Mouse (Mus musculus): ENCODE data around the gene Gm9837.

Gm9837 gene

DNA sequence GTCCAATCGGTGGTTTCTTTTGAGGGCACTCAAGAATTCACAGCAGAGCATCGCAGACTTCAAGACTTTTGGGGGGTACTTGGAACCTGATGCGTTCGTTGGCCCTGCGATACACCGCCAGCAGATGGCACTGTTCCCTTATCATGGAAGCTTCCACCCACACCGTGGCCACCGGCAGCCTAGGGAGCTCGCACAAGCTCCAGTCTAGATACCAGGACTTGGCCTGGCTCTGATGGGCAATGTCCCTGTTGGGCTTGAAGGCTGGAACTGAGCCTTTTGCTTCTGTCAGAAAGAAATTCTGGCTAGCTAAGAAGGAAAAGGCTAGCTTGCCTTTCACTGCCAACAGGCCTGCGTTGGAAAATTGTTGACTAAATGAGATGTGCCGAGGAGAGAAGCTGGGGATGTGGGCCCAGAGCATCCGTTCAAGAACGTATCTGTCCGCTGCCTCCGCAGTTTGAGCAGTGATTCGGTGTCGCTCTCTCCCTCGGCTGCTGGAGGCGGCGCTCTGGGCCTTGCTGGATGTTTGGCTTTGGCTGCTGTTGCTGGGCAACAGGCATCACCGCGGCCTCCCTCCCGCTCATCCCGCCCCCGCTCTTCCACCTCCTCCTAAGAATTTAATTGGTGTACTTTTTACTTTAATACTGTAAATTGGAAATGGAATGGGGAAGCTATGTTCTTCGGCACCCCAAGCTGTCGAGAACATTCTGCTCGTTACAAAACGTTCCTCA is at the start of gene Gm9837:
Gene Gm9837, minus strand, starts transcription at position 512 of the 728 bp plus-strand sequence.
- CTCF ChIA-PET, result interaction anchor here (0.5 to 2.3 kb wide), 60 partner anchors 9 to 1783 kb away, joined by 3 to 41 read pairs (median 4); partner anchors contain the start of genes Gm10447 (in 3 of the 4), Gm9945 (in 3 of the 4), Shroom1 (in 3 of the 4) and Sowaha (in 3 of the 4)
- POLR2A ChIA-PET, result interaction anchor here in 3 of 4 experiments (0.5 to 1.7 kb wide), 12 partner anchors 8 to 266 kb away, joined by 3 to 11 read pairs (median 3); partner anchors contain the start of genes Gm9945 (in 2 of the 3), Gm10447 (in 1 of the 3), Rad50 (in 1 of the 3) and Shroom1 (in 1 of the 3)

DNA sequence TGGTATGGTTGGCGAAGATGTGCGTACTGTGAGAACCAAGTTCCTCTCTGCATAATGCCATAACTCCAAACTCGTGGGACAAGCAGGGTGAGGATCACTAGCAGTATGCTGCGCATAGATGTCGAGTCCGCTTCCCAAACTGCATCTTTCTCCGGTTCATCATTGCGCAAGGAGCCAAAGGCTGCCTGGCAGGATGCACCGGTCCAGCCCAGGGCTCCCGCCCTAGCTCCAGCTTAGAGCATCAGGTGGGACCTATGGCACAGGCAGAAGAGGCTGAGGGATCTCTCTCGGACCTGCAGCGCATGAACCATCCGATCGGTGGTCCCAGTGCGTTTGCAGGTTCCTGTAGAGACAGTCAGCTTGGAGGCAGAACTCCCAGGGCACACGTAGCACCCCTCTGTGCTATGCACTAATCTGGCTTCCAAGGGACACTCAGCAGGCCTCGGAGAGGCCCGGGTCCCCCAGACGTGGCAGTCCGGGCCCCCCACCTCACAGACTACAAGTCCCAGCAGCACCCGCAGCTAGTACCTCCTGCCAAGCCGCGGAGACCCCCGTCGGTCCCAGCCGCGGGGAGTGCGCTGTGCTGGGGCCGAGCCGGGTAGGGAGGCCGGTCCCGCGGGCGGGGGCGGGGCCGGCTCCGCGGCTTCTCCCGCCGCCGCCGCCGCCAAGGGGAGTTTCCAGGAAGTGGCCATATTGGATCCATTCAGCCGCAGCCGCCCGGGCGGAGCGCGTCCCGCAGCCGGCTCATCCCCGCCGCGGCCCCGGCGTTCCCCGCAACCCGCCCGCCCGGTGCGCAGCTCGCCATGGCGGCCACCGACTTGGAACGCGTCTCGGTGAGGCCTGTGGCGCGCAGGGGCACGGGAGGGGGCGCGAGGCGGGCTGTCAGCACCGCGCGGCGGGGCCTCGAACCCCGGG is 49.2 kb upstream of the Gm9837 start, which contains the start of gene Sept8:
Gene Sept8, plus strand, starts transcription at position 51 of the 915 bp plus-strand sequence.
- POLR2A ChIA-PET, result interaction anchor here (0.6 to 4.0 kb wide), 15 partner anchors 10 to 494 kb away, joined by 3 to 27 read pairs (median 4); partner anchors contain the start of genes Gdf9 (in 1 of the 4), Rad50 (in 1 of the 4) and Uqcrq (in 1 of the 4)
- CTCF ChIA-PET, result interaction anchor here (0.5 to 1.6 kb wide), 9 partner anchors 11 to 219 kb away, joined by 3 to 8 read pairs (median 4); partner anchors contain the start of gene Gm9837 (in 1 of the 4)

- POLR2A ChIA-PET, result interaction anchor here in 2 of 4 experiments (0.9 to 4.0 kb wide), 7 partner anchors 10 to 188 kb away, joined by 3 to 27 read pairs (median 4); partner anchors contain the start of genes Gdf9 (in 1 of the 2), Rad50 (in 1 of the 2) and Uqcrq (in 1 of the 2)
- CTCF ChIA-PET, result interaction anchor here in 3 of 4 experiments (0.6 to 1.6 kb wide), 3 partner anchors 49 to 218 kb away, joined by 3 to 4 read pairs (median 3); partner anchors contain the start of gene Gm9837 (in 1 of the 3)
Measured at GRCm38 (mm10) chr11:53518759-53519158, 48.5 kb upstream of the Gm9837 start.

DNA sequence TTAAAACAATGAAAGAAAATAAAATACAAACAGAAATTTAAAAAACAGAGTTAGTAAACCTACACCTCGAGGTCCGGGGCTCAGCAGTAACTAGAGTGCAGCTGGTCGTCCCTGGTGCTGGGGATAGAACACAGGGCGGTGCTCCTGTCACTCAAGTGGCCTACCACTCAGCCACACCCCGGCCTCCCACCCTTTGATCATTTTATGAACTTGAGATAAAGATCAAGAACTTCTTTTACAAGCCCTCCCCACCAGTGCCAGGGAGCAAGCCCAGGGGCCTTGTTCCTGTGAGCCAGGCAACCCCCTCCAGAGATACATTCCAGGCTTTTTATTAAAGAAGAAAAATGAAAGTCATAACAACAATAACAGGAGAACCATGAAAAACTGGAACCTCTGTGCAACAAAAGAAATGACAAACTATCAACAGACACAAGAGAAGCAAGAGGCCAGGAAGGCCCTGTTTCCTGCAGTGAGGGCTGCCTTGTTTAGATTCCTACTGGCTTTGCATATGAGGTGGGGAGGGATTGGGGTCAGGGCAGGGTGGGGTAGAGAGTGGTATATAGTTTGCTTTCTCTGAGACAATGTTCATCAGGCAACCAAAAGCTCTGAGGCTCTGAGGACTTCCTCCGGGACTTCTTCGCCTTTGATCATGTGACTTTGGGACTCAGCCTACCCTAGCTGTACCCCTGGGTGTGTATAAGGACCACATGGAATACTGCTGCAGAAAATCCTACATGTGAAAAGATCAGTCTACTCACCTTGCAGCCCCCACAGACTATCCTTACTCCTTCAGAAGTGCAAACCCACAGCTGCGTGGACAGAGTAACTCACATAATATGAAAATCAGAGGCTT is 46.7 kb upstream of the Gm9837 start:
- CTCF ChIA-PET, result interaction anchor here in 2 of 4 experiments (0.6 kb wide), 2 partner anchors 25 to 88 kb away, joined by 4 to 6 read pairs; no protein-coding TSS in a partner anchor
- POLR2A ChIA-PET, result interaction anchor here in 1 of 4 experiments (0.6 to 1.6 kb wide), 2 partner anchors 9 to 49 kb away, joined by 3 to 5 read pairs; no protein-coding TSS in a partner anchor

GRCm38 (mm10) chr11:53510351-53510750 is 40.1 kb upstream of the Gm9837 start:
- CTCF ChIA-PET, result interaction anchor here in 1 of 4 experiments (0.6 kb wide), 2 partner anchors 13 to 1938 kb away, joined by 3 to 4 read pairs; no protein-coding TSS in a partner anchor

GRCm38 (mm10) chr11:53508591-53508990 is 38.3 kb upstream of the Gm9837 start:
- ChIA-PET POLR2A (interaction anchor here (0.6 to 3.4 kb wide), 19 partner anchors 8 to 1890 kb away, joined by 3 to 27 read pairs (median 4); partner anchors contain the start of genes Gm9945 (in 2 of the 4), Sept8 (in 2 of the 4), Sowaha (in 2 of the 4) and Gdf9 (in 1 of the 4)), CTCF (interaction anchor here (0.6 to 2.0 kb wide), 8 partner anchors 11 to 476 kb away, joined by 3 to 6 read pairs (median 3); partner anchors contain the start of gene Sept8 (in 1 of the 4))

More at GRCm38 (mm10) chr11:53510351-53510750, 40.1 kb upstream of the Gm9837 start:
- POLR2A ChIA-PET, result no interaction called here

- ChIA-PET CTCF (interaction anchor here in 3 of 4 experiments (0.6 to 2.0 kb wide), 7 partner anchors 11 to 476 kb away, joined by 3 to 6 read pairs (median 3); no protein-coding TSS in a partner anchor), POLR2A (interaction anchor here (0.6 to 3.4 kb wide), 20 partner anchors 8 to 208 kb away, joined by 3 to 27 read pairs (median 4); partner anchors contain the start of genes Gm9945 (in 2 of the 4), Sept8 (in 2 of the 4), Sowaha (in 2 of the 4) and Gdf9 (in 1 of the 4))
Measured at GRCm38 (mm10) chr11:53508152-53508551, 37.9 kb upstream of the Gm9837 start.

- ChIA-PET CTCF (interaction anchor here in 1 of 4 experiments (1.5 to 2.0 kb wide), 2 partner anchors 41 to 83 kb away, joined by 4 to 6 read pairs; no protein-coding TSS in a partner anchor), POLR2A (interaction anchor here in 2 of 4 experiments (0.7 to 3.4 kb wide), 15 partner anchors 9 to 1166 kb away, joined by 3 to 27 read pairs (median 3); partner anchors contain the start of genes Sept8 (in 2 of the 2), Gdf9 (in 1 of the 2), Gm9945 (in 1 of the 2) and Hspa4 (in 1 of the 2))
Measured at GRCm38 (mm10) chr11:53507098-53507805, 37.0 kb upstream of the Gm9837 start.

DNA sequence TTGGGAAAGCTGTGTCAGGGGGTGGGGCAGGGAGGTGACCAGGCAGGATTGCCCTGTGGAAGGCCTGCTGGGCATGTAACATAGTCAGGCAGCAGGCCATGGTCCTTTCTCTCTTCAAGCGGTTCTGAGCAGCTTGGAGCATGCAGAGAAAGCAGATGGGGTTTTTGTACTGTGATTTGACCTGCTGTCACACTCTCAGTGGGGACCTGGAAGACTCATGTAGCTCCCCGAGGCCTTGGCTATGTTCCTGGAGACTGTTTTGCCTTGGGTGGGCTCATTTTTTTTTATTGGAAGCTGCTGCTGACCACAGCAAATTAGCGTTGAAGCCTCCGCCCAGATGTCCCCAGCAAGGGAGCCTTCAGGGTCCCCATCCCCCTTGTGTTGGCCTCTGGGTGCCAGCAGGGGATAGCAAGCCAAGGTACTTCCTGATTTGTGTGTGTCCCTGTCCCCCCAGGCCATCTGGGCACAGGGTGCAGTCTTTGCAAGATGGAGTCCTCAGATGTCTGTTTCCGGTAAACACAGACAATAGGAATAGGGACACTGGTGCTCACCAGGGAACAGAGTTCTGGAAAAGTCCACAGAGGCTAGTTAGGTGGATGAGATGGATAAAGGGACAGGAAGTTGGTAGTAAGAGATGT is 34.9 kb upstream of the Gm9837 start:
- CTCF ChIA-PET, result interaction anchor here in 3 of 4 experiments (0.6 to 1.5 kb wide), 3 partner anchors 19 to 445 kb away, joined by 3 to 4 read pairs (median 3); no protein-coding TSS in a partner anchor
- POLR2A ChIA-PET, result interaction anchor here in 1 of 4 experiments (1.0 to 1.6 kb wide), 2 partner anchors 10 to 16 kb away, joined by 4 to 6 read pairs; no protein-coding TSS in a partner anchor

- ChIA-PET CTCF (interaction anchor here in 1 of 4 experiments (1.5 kb wide), 1 partner anchor 85 kb away, joined by 4 read pairs; no protein-coding TSS in a partner anchor), POLR2A (interaction anchor here in 1 of 4 experiments (1.0 to 1.6 kb wide), 2 partner anchors 9 to 16 kb away, joined by 4 to 6 read pairs; no protein-coding TSS in a partner anchor)
Measured at GRCm38 (mm10) chr11:53504376-53504775, 34.1 kb upstream of the Gm9837 start.

DNA sequence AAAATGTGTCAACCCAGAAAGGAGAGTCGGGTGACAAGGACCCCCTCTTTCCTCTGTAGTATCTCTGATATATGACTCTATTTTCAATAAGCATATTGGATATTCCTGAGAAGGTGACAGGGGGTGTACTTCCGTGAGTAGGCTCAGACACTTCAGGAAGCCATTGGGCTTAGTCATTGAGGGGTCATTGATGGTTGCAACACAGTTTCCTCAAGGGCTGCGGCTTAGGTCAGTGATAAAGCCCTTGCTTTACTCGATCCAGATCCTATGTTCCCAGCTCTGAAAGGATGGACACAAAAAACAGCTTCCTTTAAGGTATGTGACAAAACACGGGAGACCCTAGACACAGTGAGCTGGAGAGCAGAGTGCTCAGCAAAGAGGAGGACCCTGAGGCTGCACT is 33.5 kb upstream of the Gm9837 start:
- ChIA-PET CTCF (no interaction called here), POLR2A (interaction anchor here in 1 of 4 experiments (1.0 kb wide), 1 partner anchor 9 kb away, joined by 4 read pairs; no protein-coding TSS in a partner anchor)

- CTCF ChIA-PET, result interaction anchor here in 2 of 4 experiments (0.6 kb wide), 2 partner anchors 36 to 436 kb away, joined by 3 to 8 read pairs; no protein-coding TSS in a partner anchor
- POLR2A ChIA-PET, result no interaction called here
Measured at GRCm38 (mm10) chr11:53502039-53502765, 31.9 kb upstream of the Gm9837 start.

DNA sequence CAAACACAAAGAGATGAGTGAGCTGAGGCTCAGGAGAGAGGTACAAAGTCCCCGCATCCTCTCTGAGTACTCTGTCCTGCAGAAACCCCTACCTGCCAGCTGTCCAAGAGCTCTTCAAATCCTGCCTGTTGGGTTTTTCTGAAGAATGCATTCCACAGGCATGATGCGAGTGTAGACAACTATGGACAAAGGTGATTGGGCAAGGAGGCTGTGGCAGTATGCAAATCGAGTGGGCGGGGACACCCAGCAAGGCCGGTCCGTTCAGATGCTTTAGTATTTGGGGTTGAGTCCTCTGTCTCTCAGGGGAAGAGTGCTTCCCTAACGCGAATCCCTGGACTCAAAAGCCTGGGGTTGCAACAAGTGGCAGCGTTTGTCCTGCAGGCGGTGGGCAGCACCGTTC is 30.3 kb upstream of the Gm9837 start:
- POLR2A ChIA-PET, result interaction anchor here in 2 of 4 experiments (0.8 to 1.2 kb wide), 2 partner anchors 8 to 10 kb away, joined by 3 to 4 read pairs; no protein-coding TSS in a partner anchor
- CTCF ChIA-PET, result interaction anchor here in 1 of 4 experiments (1.4 kb wide), 1 partner anchor 14 kb away, joined by 5 read pairs; no protein-coding TSS in a partner anchor

DNA sequence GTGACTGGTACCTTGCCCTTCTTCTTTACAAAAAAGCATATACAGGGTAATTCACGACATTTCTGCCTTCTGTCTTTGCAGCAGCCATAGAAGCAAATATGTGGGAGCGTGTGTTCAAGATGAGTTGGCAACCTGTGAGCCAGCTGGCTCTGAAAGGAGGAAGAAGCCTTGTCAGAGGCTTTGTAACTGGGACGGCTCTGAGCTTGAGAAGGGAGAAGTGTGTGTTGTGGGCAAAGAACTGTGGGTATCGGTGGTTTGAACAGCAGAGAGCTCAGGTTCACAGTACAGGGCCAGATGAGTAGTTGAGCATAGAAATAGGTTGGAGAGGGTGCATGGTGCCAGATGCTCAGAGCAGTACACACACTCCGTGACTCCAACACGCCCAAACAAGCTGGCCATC is 26.7 kb upstream of the Gm9837 start:
- ChIA-PET POLR2A (interaction anchor here in 1 of 4 experiments (3.3 kb wide), 1 partner anchor 11 kb away, joined by 8 read pairs; no protein-coding TSS in a partner anchor), CTCF (interaction anchor here in 1 of 4 experiments (2.3 kb wide), 1 partner anchor 27 kb away, joined by 5 read pairs; the partner anchor contains the start of gene Gm9837)
